Mouse (Mus musculus): Measurements from ENCODE around the gene Grin1.
"Not testable (repeated sequence)": the region's sequence is repeated elsewhere in the genome, so short reads cannot be mapped to it uniquely, and the experiment has no call there.

Gene Grin1

DNA sequence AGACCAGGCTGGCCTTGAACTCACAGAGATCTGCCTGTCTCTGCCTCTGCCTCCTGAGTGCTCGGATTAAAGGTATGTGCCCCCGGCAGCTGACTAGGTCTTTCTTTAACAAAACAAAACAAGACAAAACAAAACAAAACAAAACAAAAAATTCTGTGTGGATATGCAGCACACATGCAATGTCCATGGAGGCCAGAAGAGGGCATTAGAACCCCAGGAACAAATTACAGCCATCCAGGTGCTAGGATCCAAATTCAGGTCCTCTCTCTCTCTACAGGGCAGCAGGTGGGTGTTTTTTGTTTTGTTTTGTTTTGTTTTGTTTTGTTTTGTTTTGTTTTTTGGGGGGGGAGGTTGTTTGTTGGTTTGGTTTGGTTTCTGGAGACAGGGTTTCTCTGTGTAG is 60.1 kb downstream of the Grin1 start:
- no peak for DNase-seq (ENCODE audit: low read depth, low spot score)

DNA sequence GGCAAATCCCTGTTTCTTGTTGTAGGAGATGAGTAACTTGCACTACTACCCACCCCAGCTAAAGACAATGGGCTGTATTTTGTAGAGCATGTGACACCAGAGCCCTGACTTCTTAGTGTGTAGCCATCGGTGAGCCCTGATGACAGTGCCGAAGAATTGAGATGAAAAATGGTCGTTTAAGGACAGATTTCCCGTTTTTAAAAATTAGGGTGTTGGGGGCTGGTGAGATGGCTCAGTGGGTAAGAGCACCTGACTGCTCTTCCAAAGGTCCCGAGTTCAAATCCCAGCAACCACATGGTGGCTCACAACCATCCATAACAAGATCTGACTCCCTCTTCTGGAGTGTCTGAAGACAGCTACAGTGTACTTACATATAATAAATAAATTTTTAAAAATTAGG is 61.7 kb downstream of the Grin1 start:
- not testable (repeated sequence) for DNase-seq (ENCODE audit: low read depth, low spot score)

GRCm38 (mm10) chr2:25256443-25257109 is 62.4 kb downstream of the Grin1 start:
- DNase-seq (ENCODE audit: low read depth, low spot score): not testable (repeated sequence)

- DNase-seq (ENCODE audit: low read depth, low spot score): no peak
These were observed 63.7 kb downstream of the Grin1 start, which contains the start of gene Tmem203 for GRCm38 (mm10) chr2:25255284-25255779. TSS of gene Tmem203 (plus strand) at chr2:25255439.

GRCm38 (mm10) chr2:25252331-25252730 is 66.7 kb downstream of the Grin1 start:
- DNase-seq (ENCODE audit: low read depth, low spot score): no peak

- DNase-seq (ENCODE audit: low read depth, low spot score): no peak
These were observed 72.6 kb downstream of the Grin1 start, which contains the start of gene AL732309.1 for GRCm38 (mm10) chr2:25246183-25247072. TSS of gene AL732309.1 (minus strand) at chr2:25246863.

- DNase-seq (ENCODE audit: low read depth, low spot score): no peak
These were observed 74.8 kb downstream of the Grin1 start for GRCm38 (mm10) chr2:25244144-25244543.

DNA sequence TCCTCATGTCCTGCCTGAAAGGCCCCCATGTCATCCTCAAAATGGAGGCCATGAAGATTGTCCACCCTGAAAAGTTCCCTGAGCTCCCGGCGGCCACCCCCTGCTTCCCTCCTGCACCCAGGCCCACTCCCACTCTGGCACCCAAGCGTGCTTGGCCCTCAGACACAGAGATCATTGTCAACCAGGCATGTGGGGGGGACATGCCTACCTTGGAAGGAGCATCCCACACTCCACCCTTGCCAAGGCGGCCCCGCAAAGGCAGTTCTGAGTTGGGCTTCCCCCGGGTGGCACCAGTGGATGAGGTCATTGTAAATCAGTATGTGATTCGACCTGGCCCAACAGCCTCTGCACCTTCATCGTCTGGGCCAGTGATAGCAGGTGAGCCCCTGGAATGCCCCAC is 75.6 kb downstream of the Grin1 start:
- no peak for DNase-seq (ENCODE audit: low read depth, low spot score)

DNA sequence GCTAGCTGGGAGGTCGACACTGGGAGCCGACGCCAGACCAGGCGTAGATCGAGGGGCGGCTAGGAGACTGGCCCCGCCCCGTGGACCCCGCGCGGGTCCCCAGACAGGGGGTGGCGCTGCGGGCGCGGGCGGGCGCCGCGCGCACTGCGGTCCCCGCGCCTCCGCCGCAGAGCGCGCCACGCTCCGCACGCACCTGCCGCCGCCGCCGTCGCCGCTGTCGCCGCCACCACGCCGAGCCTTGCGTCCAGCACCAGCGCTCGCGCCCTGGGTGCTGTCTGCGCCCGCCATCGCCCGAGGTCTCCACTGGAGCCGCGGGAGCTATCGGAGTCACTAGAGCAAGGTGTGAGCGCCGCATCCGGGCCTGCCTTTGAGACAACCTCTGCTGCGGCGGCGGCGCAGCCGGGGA is 76.9 kb downstream of the Grin1 start, which contains the start of the genes Rnf208 and Cysrt1:
TSS of gene Rnf208 (plus strand) at position 155 of the 406 bp plus-strand sequence.
TSS of gene Cysrt1 (minus strand) at position 352 of the 406 bp plus-strand sequence.
- DNase-seq (ENCODE audit: low read depth, low spot score): no peak

- no peak for DNase-seq (ENCODE audit: low read depth, low spot score)
These were observed 77.6 kb downstream of the Grin1 start for GRCm38 (mm10) chr2:25241438-25241775.

Measured in WW6 (cell line).